ENCODE assay signal across 11 mouse cellular contexts in genomic region chr8:127093113-127093426, GRCm38 (mm10). TPM values are rescaled to one million over a fixed set of nuclear protein-coding genes. Genes with fewer than 3 reads are reported as not detected.
A peak's percentile ranks its signal among the peaks of the same experiment; 100 is the strongest.
DNase-seq lines count a peak whose midpoint lies in the region; ATAC-seq and TF ChIP-seq lines count a peak whose summit lies in the region.
"Had no signal": no experiment of that assay in that cellular context is flagged by ENCODE, and none has a peak within 500 bp of the region (broad histone marks: within the 10 kb centered on the region; RNA-seq: fewer than 3 reads in every experiment).

No protein-coding gene starts in this region.

- 47% methylated on average over 3 of the region's 3 CpGs for WGBS in heart, embryonic 10.5 days
- 31% methylated on average over 3 of the region's 3 CpGs for WGBS in heart, adult 2 months
- WGBS in embryonic facial prominence, embryonic 10.5 days: 63% methylated on average over 3 of the region's 3 CpGs
- 42% methylated on average over 3 of the region's 3 CpGs for WGBS in hindbrain, embryonic 12.5 days
- WGBS in midbrain, embryonic 11.5 days: 49% methylated on average over 3 of the region's 3 CpGs

- no peak; the same call in 1 of the 2 replicates for ATAC-seq in hindbrain, embryonic 12.5 days (ENCODE audit: low FRiP score)
- no peak for ATAC-seq in midbrain, embryonic 11.5 days (ENCODE audit: low FRiP score)

- H3K4me1 ChIP-seq in heart, embryonic 10.5 days: peaks cover 63% of the 10 kb centered on the region
- H3K4me1 ChIP-seq in heart, adult 2 months (ENCODE audit: control insufficient read depth, insufficient read depth, low read length): peaks cover 6% of the 10 kb centered on the region
- peaks cover 61% of the 10 kb centered on the region for H3K4me1 ChIP-seq in embryonic facial prominence, embryonic 10.5 days
- peaks cover 43% of the 10 kb centered on the region for H3K4me1 ChIP-seq in hindbrain, embryonic 12.5 days
- peaks cover 9% of the 10 kb centered on the region; the same call in 1 of the 2 replicates for H3K4me1 ChIP-seq in midbrain, embryonic 11.5 days (ENCODE audit: control insufficient read depth, insufficient read depth, low read length)

- H3K4me3 ChIP-seq in heart, embryonic 10.5 days: peak overlapping the region; percentile 40
- no peak overlapping the region for H3K4me3 ChIP-seq in heart, adult 2 months
- peak overlapping the region; percentile 21; the same call in 1 of the 2 replicates for H3K4me3 ChIP-seq in embryonic facial prominence, embryonic 10.5 days
- H3K4me3 ChIP-seq in hindbrain, embryonic 12.5 days: peak overlapping the region; percentile 11; the same call in 1 of the 2 replicates
- no peak overlapping the region for H3K4me3 ChIP-seq in midbrain, embryonic 11.5 days (ENCODE audit: low read depth, low read length)

- no peaks in the 10 kb centered on the region for H3K9me3 ChIP-seq in heart, embryonic 10.5 days
- no peaks in the 10 kb centered on the region for H3K9me3 ChIP-seq in embryonic facial prominence, embryonic 10.5 days
- H3K9me3 ChIP-seq in hindbrain, embryonic 12.5 days (replicated peaks): no peaks in the 10 kb centered on the region
- H3K9me3 ChIP-seq in midbrain, embryonic 11.5 days (ENCODE audit: control insufficient read depth, low read length): no peaks in the 10 kb centered on the region

- DNase-seq in heart, embryonic 10.5 days (ENCODE audit: low spot score): no peak
- no peak for DNase-seq in heart, adult 2 months
- no peak for DNase-seq in embryonic facial prominence, embryonic 10.5 days (ENCODE audit: low spot score)
- DNase-seq in midbrain, embryonic 11.5 days (ENCODE audit: low spot score, missing footprints): no peak
- DNase-seq in adrenal gland, postnatal 36 days: no peak
- no peak for DNase-seq in retina, embryonic 14.5 days (ENCODE audit: low spot score)
- DNase-seq in T-cell, adult 2 months (ENCODE audit: low spot score): no peak
- DNase-seq: cerebellum, adult 9-11 months had no signal

- H3K4me2 ChIP-seq in hindbrain, embryonic 12.5 days (replicated peaks): peak overlapping the region; percentile 48
- peak overlapping the region; percentile 8; the same call in 1 of the 2 replicates for H3K4me2 ChIP-seq in midbrain, embryonic 11.5 days

- no peaks in the 10 kb centered on the region for H3K36me3 ChIP-seq in heart, embryonic 10.5 days
- peaks cover 9% of the 10 kb centered on the region for H3K36me3 ChIP-seq in heart, adult 2 months (ENCODE audit: control insufficient read depth, insufficient read depth, low read length)
- H3K36me3 ChIP-seq in embryonic facial prominence, embryonic 10.5 days (replicated peaks): peaks cover 7% of the 10 kb centered on the region
- no peaks in the 10 kb centered on the region for H3K36me3 ChIP-seq in hindbrain, embryonic 12.5 days
- H3K36me3 ChIP-seq in midbrain, embryonic 11.5 days (ENCODE audit: control insufficient read depth, insufficient read depth, low read length): no peaks in the 10 kb centered on the region

- no peak overlapping the region for H3K9ac ChIP-seq in heart, adult 2 months (ENCODE audit: low read depth, low read length)
- no peak overlapping the region for H3K9ac ChIP-seq in hindbrain, embryonic 12.5 days
- H3K9ac ChIP-seq in midbrain, embryonic 11.5 days (ENCODE audit: low read length): no peak overlapping the region

- peak overlapping the region; percentile 80 for H3K27ac ChIP-seq in heart, embryonic 10.5 days
- no peak overlapping the region for H3K27ac ChIP-seq in heart, adult 2 months
- H3K27ac ChIP-seq in embryonic facial prominence, embryonic 10.5 days (replicated peaks): peak overlapping the region; percentile 63
- H3K27ac ChIP-seq in hindbrain, embryonic 12.5 days: peak overlapping the region; percentile 77
- H3K27ac ChIP-seq in midbrain, embryonic 11.5 days (ENCODE audit: low read depth, low read length): no peak overlapping the region
- H3K27ac ChIP-seq: kidney, postnatal 0 days had no signal

- no peaks in the 10 kb centered on the region for H3K27me3 ChIP-seq in heart, embryonic 10.5 days (ENCODE audit: insufficient read depth, poor library complexity, severe bottlenecking)
- no peaks in the 10 kb centered on the region for H3K27me3 ChIP-seq in heart, adult 2 months (ENCODE audit: control insufficient read depth, insufficient read depth, low read length)
- H3K27me3 ChIP-seq in embryonic facial prominence, embryonic 10.5 days (replicated peaks; ENCODE audit: low read depth, poor library complexity, severe bottlenecking): no peaks in the 10 kb centered on the region
- no peaks in the 10 kb centered on the region for H3K27me3 ChIP-seq in hindbrain, embryonic 12.5 days
- H3K27me3 ChIP-seq in midbrain, embryonic 11.5 days (ENCODE audit: control insufficient read depth, insufficient read depth, low read length): no peaks in the 10 kb centered on the region

- no peak for TF ChIP-seq CTCF in heart, adult 2 months (IDR thresholded peaks at IDR 0.05)

- TF ChIP-seq EP300 in heart, adult 2 months (IDR thresholded peaks at IDR 0.05; ENCODE audit: insufficient read depth, low read depth, low read length): no peak

- intact Hi-C loops in heart, adult 2 months (cut with DNase I): no loop called here

- TF ChIP-seq POLR2A in heart, adult 2 months (IDR thresholded peaks at IDR 0.05; ENCODE audit: insufficient read depth, low read depth, low read length): no peak

- H3K79me2 ChIP-seq in heart, adult 2 months (replicated peaks; ENCODE audit: control insufficient read depth, insufficient read depth, low read length): peaks cover 2% of the 10 kb centered on the region

RNA-seq across cellular contexts. Expression of gene Pard3, which starts 29.4 kb away (rescaled TPM):
- 21.5 and 25.2 TPM in 2 replicates for polyA plus RNA-seq in heart, embryonic 10.5 days (2016; fragmentation: Nextera tagmentation; extraction: Ambion mirVana)
- 10 to 100 TPM; 30.1 to 32.9 TPM for total RNA-seq in heart, adult 2 months (2021)
- 19.2 and 23.7 TPM in 2 replicates for polyA plus RNA-seq in heart, adult 2 months (2012; rRNA removed)
- 30.8 and 33.4 TPM in 2 replicates for polyA plus RNA-seq in embryonic facial prominence, embryonic 10.5 days (2016; fragmentation: Nextera tagmentation; extraction: Ambion mirVana)
- 38.3 and 43.1 TPM in 2 replicates for polyA plus RNA-seq in hindbrain, embryonic 12.5 days (2016; fragmentation: Nextera tagmentation; extraction: Ambion mirVana)
- 28.3 and 30.4 TPM in 2 replicates for polyA plus RNA-seq in midbrain, embryonic 11.5 days (2014; fragmentation: Nextera tagmentation; extraction: Ambion mirVana)
- total RNA-seq in adrenal gland, postnatal 36 days (2021): 10 to 100 TPM; 40.4 to 41.3 TPM
- total RNA-seq: MEL had no signal

Comparison
In these comparisons a context has a peak if more than half of its experiments do, and no peak if none do; other contexts are left out.
1. H3K27ac ChIP-seq: peak in heart, embryonic 10.5 days (single experiment), embryonic facial prominence, embryonic 10.5 days (single experiment) and hindbrain, embryonic 12.5 days (single experiment); none in heart, adult 2 months (single experiment) and midbrain, embryonic 11.5 days (single experiment).
2. H3K4me3 ChIP-seq: peak in heart, embryonic 10.5 days (single experiment), embryonic facial prominence, embryonic 10.5 days (single experiment) and hindbrain, embryonic 12.5 days (single experiment); none in heart, adult 2 months (single experiment) and midbrain, embryonic 11.5 days (single experiment).